Mouse (Mus musculus) limb, embryonic 12.5 days (tissue): ENCODE measurements at regions not wholly inside any gene's neighbourhood (a gene's known extent, or its start where the extent isn't known, plus 50 kb on each side); places are given as distances from the start of the nearest gene placed in this dataset.

Experiments used
- ATAC-seq: fragments of 200-750 bp; cut with Nextera tagmentation; 2 replicates; pipeline ENCODE4 v1.8.0; 2017; ENCODE audit warnings: low read depth, moderate TSS enrichment; ENCODE audit not compliant: insufficient number of reproducible peaks, insufficient read depth, low FRiP score, low TSS enrichment
- H3K27ac ChIP-seq: fragments of 300-500 bp; sonication (generic); 2 replicates; pipeline ENCODE4 v1.5.1; 2016; ENCODE audit warnings: mild to moderate bottlenecking, moderate library complexity
- H3K27me3 ChIP-seq: fragments of 300-500 bp; sonication (generic); 2 replicates; pipeline ENCODE4 v1.6.1; 2016; ENCODE audit warnings: mild to moderate bottlenecking, moderate library complexity
- H3K36me3 ChIP-seq: fragments of 300-500 bp; sonication (generic); 2 replicates; pipeline ENCODE4 v1.6.1; 2016; ENCODE audit warnings: mild to moderate bottlenecking, moderate library complexity
- H3K4me1 ChIP-seq: fragments of 300-500 bp; sonication (generic); replicated peaks from 2 replicates; pipeline ENCODE4 v1.6.1; 2016
- H3K4me2 ChIP-seq: fragments of 300-500 bp; sonication (generic); 2 replicates; pipeline ENCODE4 v1.6.1; 2016; ENCODE audit warnings: mild to moderate bottlenecking, moderate library complexity
- H3K4me3 ChIP-seq: fragments of 300-500 bp; sonication (generic); replicated peaks from 2 replicates; pipeline ENCODE4 v1.5.1; 2016; ENCODE audit warnings: mild to moderate bottlenecking
- H3K9ac ChIP-seq: fragments of 300-500 bp; sonication (generic); replicated peaks from 2 replicates; pipeline ENCODE4 v1.6.1; 2016; ENCODE audit warnings: mild to moderate bottlenecking, moderate library complexity
- H3K9me3 ChIP-seq: fragments of 300-500 bp; sonication (generic); 2 replicates; pipeline ENCODE4 v1.6.1; 2016; ENCODE audit warnings: mild to moderate bottlenecking, moderate library complexity
- WGBS: fragments of 180-500 bp; shearing (Covaris S2); methylation state at CpG from one replicate; pipeline ENCODE4 v1.1.7; 2016; 5-methylcytosine and 5-hydroxymethylcytosine counted together

DNA sequence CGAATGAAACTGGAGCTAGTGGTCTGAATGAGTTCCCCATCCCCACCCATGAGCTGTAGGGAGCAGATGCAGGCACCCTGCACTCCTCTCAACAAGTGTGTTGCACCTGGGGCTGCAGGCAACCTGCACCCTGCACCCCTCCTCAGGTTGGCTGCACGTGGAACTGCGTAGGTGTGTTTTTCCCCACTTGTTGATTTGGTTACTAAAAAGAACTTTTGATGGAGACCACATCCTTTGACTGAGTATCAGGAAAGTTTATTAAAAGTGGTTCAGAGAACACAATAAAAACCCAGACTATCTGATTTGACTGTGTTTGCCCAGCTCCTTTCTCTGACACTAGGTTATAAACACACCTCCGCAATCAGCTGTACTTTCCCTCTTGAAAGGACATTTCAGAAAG is 456.5 kb downstream of the Rnf144a start:
- no peak overlapping the region for H3K9ac ChIP-seq
- no peak for ATAC-seq
- H3K27me3 ChIP-seq: no peaks in the 10 kb centered on the region
- 80% methylated on average over 4 of the region's 4 CpGs for WGBS
- H3K4me1 ChIP-seq: no peaks in the 10 kb centered on the region
- no peak overlapping the region for H3K4me3 ChIP-seq
- H3K9me3 ChIP-seq: no peaks in the 10 kb centered on the region
- H3K27ac ChIP-seq: no peak overlapping the region
- H3K36me3 ChIP-seq: no peaks in the 10 kb centered on the region
- H3K4me2 ChIP-seq: no peak overlapping the region

DNA sequence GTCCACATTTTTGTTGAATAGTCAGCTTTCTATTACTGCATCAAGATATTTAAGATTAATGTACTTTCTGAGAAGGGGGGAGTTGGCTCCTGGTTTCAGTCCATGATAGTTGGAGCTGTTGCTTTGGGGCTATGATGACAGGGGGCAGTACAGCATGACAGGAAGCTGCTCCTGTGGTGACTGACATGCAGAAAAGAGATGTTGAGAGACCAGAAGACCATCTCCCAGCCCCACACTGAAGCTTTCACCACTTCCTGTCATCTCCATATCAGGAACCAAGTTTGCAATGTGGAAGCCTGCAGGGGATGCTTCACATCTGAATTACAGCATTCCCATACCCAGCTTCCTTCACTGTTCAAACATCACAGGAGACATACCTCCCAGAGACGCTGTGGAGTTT is 457.5 kb downstream of the Rnf144a start:
- Histone ChIP-seq H3K9me3 (no peaks in the 10 kb centered on the region), H3K4me3 (no peak overlapping the region), H3K36me3 (no peaks in the 10 kb centered on the region), H3K9ac (no peak overlapping the region), H3K4me2 (no peak overlapping the region), H3K27ac (no peak overlapping the region), H3K27me3 (no peaks in the 10 kb centered on the region), H3K4me1 (no peaks in the 10 kb centered on the region)
- WGBS: 90% methylated on average over 1 of the region's 1 CpGs
- ATAC-seq: no peak

DNA sequence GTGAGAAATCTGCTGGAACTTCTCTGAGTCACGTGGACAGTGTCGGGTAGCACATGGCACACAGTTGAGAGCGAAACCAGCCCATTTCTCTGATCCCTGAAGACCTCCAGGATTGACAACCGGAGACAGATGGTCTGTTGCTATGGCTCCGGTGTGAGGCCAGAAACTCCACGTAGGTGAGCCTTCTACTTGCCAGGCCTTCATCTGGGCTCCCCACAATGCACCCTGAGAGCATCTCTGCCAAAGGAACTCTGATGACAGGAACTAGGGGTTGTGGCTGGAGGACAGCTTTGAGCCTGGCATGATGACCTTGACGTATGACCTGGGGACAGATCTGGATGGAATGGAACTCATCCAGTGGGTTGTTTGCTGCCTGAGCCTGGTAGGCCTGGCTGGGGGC is 467.9 kb downstream of the Rnf144a start:
- WGBS: 77% methylated on average over 7 of the region's 7 CpGs

DNA sequence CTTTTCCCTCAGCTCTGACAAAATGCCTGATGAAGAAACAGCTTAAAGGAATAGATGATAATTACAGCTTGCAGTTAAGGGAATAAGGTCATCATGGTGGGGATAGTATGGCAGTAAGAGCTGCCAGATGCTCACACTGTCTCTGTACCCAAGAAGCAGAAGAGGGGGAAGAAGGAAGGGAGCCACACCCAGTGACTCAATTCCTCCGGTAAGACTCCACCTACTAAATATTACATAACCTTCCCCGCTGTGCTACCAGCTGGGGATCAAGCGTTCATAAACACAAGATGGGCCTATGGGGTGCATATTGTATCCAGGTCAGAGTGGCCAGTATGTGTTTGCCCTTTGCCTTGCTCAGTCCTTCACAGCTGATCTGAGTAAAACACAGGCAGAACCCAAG is 468.9 kb downstream of the Rnf144a start:
- Histone ChIP-seq H3K4me3 (no peak overlapping the region), H3K4me1 (no peaks in the 10 kb centered on the region), H3K9me3 (no peaks in the 10 kb centered on the region), H3K36me3 (no peaks in the 10 kb centered on the region), H3K4me2 (no peak overlapping the region), H3K27me3 (no peaks in the 10 kb centered on the region), H3K27ac (no peak overlapping the region), H3K9ac (no peak overlapping the region)
- ATAC-seq: no peak
- 87% methylated on average over 3 of the region's 3 CpGs for WGBS

More for the DNA sequence above, 467.9 kb downstream of the Rnf144a start:
- Histone ChIP-seq H3K36me3 (no peaks in the 10 kb centered on the region), H3K4me2 (no peak overlapping the region), H3K9me3 (no peaks in the 10 kb centered on the region), H3K27ac (no peak overlapping the region), H3K9ac (no peak overlapping the region), H3K4me3 (no peak overlapping the region), H3K4me1 (no peaks in the 10 kb centered on the region), H3K27me3 (no peaks in the 10 kb centered on the region)
- no peak for ATAC-seq

DNA sequence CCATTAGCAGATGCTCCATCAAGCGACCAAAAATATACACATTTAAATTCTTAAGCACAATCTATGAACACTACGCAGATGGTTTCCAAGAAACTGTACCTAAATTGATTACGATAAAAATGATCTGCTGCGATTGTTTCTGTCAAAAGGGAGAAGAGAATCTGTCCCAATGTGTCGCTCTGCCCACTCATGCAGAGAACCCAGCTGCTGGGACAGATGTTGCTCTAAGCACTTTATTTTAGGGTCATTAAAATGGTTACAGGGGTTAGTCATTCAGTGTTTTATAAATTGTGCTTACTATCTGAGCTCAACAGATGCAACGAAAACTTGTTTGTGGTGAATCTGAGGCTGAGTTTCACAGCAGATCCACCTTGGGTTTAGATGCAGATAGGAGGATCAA is 476.2 kb downstream of the Rnf144a start:
- H3K36me3 ChIP-seq: no peaks in the 10 kb centered on the region
- no peak overlapping the region for H3K9ac ChIP-seq
- WGBS: 80% methylated on average over 6 of the region's 6 CpGs
- H3K27me3 ChIP-seq: no peaks in the 10 kb centered on the region
- H3K4me3 ChIP-seq: no peak overlapping the region
- ATAC-seq: no peak
- H3K4me2 ChIP-seq: no peak overlapping the region
- no peaks in the 10 kb centered on the region for H3K9me3 ChIP-seq
- H3K4me1 ChIP-seq: no peaks in the 10 kb centered on the region
- no peak overlapping the region for H3K27ac ChIP-seq

DNA sequence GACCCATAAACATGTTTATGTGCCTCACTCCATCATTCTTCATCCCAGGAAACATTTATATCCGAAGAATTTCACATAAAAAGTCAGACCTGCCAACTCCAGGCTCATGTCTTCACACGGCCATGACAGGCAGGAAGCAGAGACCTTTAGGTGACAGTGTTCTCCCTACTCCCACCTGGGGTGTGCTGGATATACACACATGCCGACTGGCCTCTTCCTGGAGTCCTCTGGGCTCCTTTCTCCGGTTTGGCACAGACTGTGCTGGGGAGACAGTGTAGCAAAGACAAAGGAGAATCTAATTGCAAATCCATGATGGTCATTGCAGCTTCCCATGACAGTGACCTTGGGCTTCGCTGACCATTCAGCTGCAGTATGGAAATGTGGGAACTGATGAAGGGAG is 480.1 kb downstream of the Rnf144a start:
- ATAC-seq: no peak
- Histone ChIP-seq H3K27ac (no peak overlapping the region), H3K4me3 (no peak overlapping the region), H3K27me3 (no peaks in the 10 kb centered on the region), H3K9ac (no peak overlapping the region), H3K4me1 (no peaks in the 10 kb centered on the region), H3K9me3 (no peaks in the 10 kb centered on the region), H3K4me2 (no peak overlapping the region), H3K36me3 (no peaks in the 10 kb centered on the region)
- WGBS: 73% methylated on average over 5 of the region's 5 CpGs

DNA sequence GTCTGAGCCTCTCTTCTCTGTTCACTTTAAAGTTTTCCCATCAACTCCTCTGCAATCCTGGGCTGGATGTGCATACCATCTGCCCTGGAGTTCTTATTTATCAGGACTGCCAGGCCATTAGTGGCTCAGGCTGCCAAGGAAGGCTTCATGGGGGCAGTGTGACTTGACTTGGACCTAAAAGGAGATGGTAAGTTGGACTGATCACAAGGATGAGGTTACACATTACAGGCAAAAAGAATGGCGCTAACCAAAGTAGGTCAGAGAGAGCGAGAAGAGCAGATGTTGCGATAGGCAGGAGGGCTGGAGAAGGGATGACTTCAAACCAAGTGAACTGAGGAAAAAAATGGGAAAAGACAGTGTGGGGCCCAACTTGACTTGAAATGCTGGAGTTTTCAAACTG is 480.5 kb downstream of the Rnf144a start:
- Histone ChIP-seq H3K4me1 (no peaks in the 10 kb centered on the region), H3K9me3 (no peaks in the 10 kb centered on the region), H3K36me3 (no peaks in the 10 kb centered on the region), H3K27me3 (no peaks in the 10 kb centered on the region), H3K4me2 (no peak overlapping the region), H3K4me3 (no peak overlapping the region), H3K27ac (no peak overlapping the region), H3K9ac (no peak overlapping the region)
- ATAC-seq: no peak
- WGBS: 96% methylated on average over 3 of the region's 3 CpGs

DNA sequence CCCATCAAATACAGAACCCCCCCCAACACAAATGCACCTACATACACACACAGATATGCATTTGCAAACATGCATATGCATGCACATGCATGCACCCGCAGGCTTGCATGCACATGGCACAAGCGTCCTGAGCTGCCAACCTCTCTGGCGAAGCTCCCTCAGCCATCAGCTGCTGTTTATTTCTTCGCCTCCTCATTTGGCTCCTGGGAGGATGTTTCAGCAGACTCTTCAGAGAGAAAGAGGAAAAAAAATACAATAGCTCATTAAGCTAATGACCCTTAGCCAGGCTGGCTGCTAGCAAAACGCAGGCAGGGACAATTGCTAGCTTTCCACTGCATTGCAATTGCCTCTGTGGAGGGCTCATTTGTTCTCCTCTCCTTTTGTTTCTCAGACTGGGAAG is 488.7 kb downstream of the Rnf144a start:
- no peaks in the 10 kb centered on the region for H3K9me3 ChIP-seq
- no peaks in the 10 kb centered on the region for H3K4me1 ChIP-seq
- 41% methylated on average over 5 of the region's 5 CpGs for WGBS
- ATAC-seq: no peak
- H3K36me3 ChIP-seq: no peaks in the 10 kb centered on the region
- no peak overlapping the region for H3K4me3 ChIP-seq
- no peak overlapping the region for H3K27ac ChIP-seq
- H3K9ac ChIP-seq: no peak overlapping the region
- H3K4me2 ChIP-seq: no peak overlapping the region
- no peaks in the 10 kb centered on the region for H3K27me3 ChIP-seq

DNA sequence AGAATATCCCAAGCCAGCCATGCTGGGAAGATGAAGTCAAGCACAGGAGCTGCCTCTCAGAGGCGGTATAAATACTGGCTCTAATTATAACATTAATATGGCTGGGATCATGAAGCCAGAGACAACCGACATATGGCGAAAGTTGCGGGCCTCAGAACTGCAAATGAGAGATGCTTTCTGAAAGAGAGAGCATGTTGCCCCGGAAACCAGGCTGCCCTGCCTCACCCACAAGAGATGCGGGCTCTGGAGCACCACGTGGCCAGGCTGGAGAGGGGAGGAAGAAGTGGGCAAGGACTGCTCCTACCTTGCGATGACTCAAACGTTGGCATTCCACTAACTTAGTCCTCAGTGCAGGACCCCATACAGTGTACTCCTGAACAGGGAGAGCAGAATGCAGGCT is 490.5 kb downstream of the Rnf144a start:
- Histone ChIP-seq H3K9me3 (no peaks in the 10 kb centered on the region), H3K27me3 (no peaks in the 10 kb centered on the region), H3K9ac (no peak overlapping the region), H3K36me3 (no peaks in the 10 kb centered on the region), H3K27ac (no peak overlapping the region), H3K4me1 (no peaks in the 10 kb centered on the region), H3K4me2 (no peak overlapping the region), H3K4me3 (no peak overlapping the region)
- ATAC-seq: no peak
- WGBS: 83% methylated on average over 9 of the region's 9 CpGs

DNA sequence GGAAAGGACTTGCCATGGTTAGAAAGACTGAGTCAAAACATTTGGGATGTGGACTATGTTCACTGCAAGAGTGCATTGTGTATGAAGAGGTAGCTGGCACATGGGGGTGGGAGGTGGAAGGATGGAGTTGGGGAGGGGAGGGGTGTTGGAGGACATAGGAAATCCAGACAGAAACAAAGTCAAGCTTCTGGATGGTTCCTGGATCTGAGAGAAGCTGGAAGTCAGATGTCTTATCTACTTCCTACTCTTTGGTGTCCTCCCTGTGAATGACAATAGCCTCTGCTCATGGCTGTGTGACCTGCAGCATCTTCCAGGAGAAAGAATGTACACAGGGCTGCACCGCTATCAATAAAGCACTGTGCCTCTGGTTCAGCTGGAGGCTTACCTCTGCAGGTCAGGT is 491.3 kb downstream of the Rnf144a start:
- Histone ChIP-seq H3K4me1 (no peaks in the 10 kb centered on the region), H3K9me3 (no peaks in the 10 kb centered on the region), H3K9ac (no peak overlapping the region), H3K4me3 (no peak overlapping the region), H3K27ac (no peak overlapping the region), H3K36me3 (no peaks in the 10 kb centered on the region), H3K4me2 (no peak overlapping the region), H3K27me3 (no peaks in the 10 kb centered on the region)
- 100% methylated on average over 1 of the region's 1 CpGs for WGBS
- no peak for ATAC-seq

DNA sequence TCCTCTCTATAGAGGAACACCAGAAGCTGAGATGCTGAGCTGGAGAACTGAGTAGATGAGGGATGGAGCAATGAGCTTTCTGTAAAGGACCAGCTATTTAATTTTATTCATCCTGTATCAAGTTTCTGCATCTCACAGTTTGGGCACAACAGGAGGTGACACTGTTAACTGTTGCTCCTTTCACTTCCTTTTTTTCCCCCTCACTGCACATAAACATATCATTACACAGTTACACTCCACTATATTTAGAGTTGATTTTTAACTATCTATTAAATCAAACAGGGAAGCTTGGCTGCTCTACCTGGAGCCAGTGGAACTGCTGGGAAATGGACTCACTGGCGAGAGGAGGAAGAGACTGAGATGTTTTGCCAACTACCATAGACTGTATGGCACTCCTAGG is 509.4 kb downstream of the Rnf144a start:
- no peaks in the 10 kb centered on the region for H3K4me1 ChIP-seq
- no peak overlapping the region for H3K4me3 ChIP-seq
- no peak overlapping the region for H3K27ac ChIP-seq
- no peak for ATAC-seq
- WGBS: 65% methylated on average over 1 of the region's 1 CpGs
- no peaks in the 10 kb centered on the region for H3K36me3 ChIP-seq
- no peak overlapping the region for H3K9ac ChIP-seq
- H3K4me2 ChIP-seq: no peak overlapping the region
- peaks cover 3% of the 10 kb centered on the region; the same call in 1 of the 2 replicates for H3K9me3 ChIP-seq
- no peaks in the 10 kb centered on the region for H3K27me3 ChIP-seq

DNA sequence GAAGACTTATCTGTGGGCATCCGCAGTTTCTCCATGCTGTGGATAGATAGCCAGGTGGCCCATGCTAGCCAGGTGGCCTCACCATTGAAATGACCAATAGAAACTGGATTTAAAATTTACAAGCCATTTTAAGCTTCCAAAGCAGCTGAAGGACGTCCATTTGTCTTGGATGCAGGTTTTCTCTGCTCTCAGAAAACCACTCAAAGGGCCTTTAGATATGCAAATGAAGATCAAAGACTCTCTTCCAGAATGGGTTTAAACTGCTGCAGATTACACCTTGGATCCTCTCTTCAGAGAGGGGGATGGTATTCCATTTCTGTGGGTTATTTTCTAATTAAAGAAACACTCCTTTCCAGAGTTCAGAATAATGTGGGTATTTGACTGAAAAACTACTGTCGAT is 518.5 kb downstream of the Rnf144a start:
- Histone ChIP-seq H3K27ac (no peak overlapping the region), H3K36me3 (no peaks in the 10 kb centered on the region), H3K4me3 (no peak overlapping the region), H3K9me3 (no peaks in the 10 kb centered on the region), H3K27me3 (no peaks in the 10 kb centered on the region), H3K9ac (no peak overlapping the region), H3K4me1 (no peaks in the 10 kb centered on the region; the same call in 1 of the 2 replicates), H3K4me2 (no peak overlapping the region)
- WGBS: 58% methylated on average over 3 of the region's 3 CpGs
- ATAC-seq: no peak
